28 mouse cellular contexts compared by ENCODE assay signal in genomic region chr19:37988156-37988555, GRCm38 (mm10). TPM values are rescaled to one million over a fixed set of nuclear protein-coding genes. Genes with fewer than 3 reads are reported as not detected.
A peak's percentile ranks its signal among the peaks of the same experiment; 100 is the strongest.
DNase-seq lines count a peak whose midpoint lies in the region; ATAC-seq lines count a peak whose summit lies in the region.
"Had no signal": no experiment of that assay in that cellular context is flagged by ENCODE, and none has a peak within 500 bp of the region (broad histone marks: within the 10 kb centered on the region; RNA-seq: fewer than 3 reads in every experiment).

No protein-coding gene starts in this region.

- 83% methylated on average over 4 of the region's 4 CpGs for WGBS in forebrain, embryonic 13.5 days
- WGBS in kidney, embryonic 16.5 days: 89% methylated on average over 4 of the region's 4 CpGs

- ATAC-seq in forebrain, embryonic 13.5 days: no peak
- no peak for ATAC-seq in kidney, embryonic 16.5 days (ENCODE audit: low FRiP score, low TSS enrichment)
- ATAC-seq: CD4-positive, CD25-positive, alpha-beta regulatory T cell, adult 4 months; hindbrain, postnatal 0 days; intestine, embryonic 16.5 days; liver, postnatal 0 days; lung, postnatal 0 days; midbrain, embryonic 15.5 days; Patski had no signal

- peaks cover 13% of the 10 kb centered on the region; the same call in 1 of the 2 replicates for H3K4me1 ChIP-seq in forebrain, embryonic 13.5 days
- no peaks in the 10 kb centered on the region for H3K4me1 ChIP-seq in kidney, embryonic 16.5 days (ENCODE audit: insufficient read depth, low read length)
- H3K4me1 ChIP-seq: embryonic facial prominence, embryonic 15.5 days; limb, embryonic 12.5 days had no signal

- H3K36me3 ChIP-seq in forebrain, embryonic 13.5 days (ENCODE audit: poor library complexity, severe bottlenecking): no peaks in the 10 kb centered on the region
- H3K36me3 ChIP-seq in kidney, embryonic 16.5 days (ENCODE audit: insufficient read depth, low read length): 0 out of 2 replicates have a peak, but pooled peaks cover 5% of the 10 kb centered on the region
- H3K36me3 ChIP-seq: embryonic facial prominence, embryonic 15.5 days; limb, embryonic 12.5 days; midbrain, embryonic 15.5 days; neural tube, embryonic 13.5 days had no signal

- H3K27ac ChIP-seq in forebrain, embryonic 13.5 days: no peak overlapping the region
- no peak overlapping the region for H3K27ac ChIP-seq in kidney, embryonic 16.5 days (ENCODE audit: low read length)
- H3K27ac ChIP-seq: embryonic facial prominence, embryonic 15.5 days; gastrocnemius, adult 2 months; hindbrain, postnatal 0 days; limb, embryonic 12.5 days; macrophage; midbrain, embryonic 15.5 days; neural tube, embryonic 13.5 days; stomach, postnatal 0 days had no signal

- H3K4me3 ChIP-seq in forebrain, embryonic 13.5 days: no peak overlapping the region
- no peak overlapping the region for H3K4me3 ChIP-seq in kidney, embryonic 16.5 days (ENCODE audit: low read length)
- H3K4me3 ChIP-seq: embryonic facial prominence, embryonic 15.5 days; gastrocnemius, adult 2 months; limb, embryonic 12.5 days; midbrain, embryonic 15.5 days; myocyte; neural tube, embryonic 13.5 days had no signal

- DNase-seq in cerebellum, adult 9-11 months: peak; percentile 25
- no peak for DNase-seq in cerebellum, postnatal 36 days
- peak; percentile 27 to 46 for DNase-seq in layer of hippocampus, adult 8-10 months (ENCODE audit: low spot score in 2 of 2)
- DNase-seq in layer of hippocampus, postnatal 10 days (ENCODE audit: low spot score in 2 of 2): no peak
- DNase-seq in brain, adult 2 months (ENCODE audit: low read depth, low spot score): peak; percentile 89
- peak; percentile 86 for DNase-seq in layer of hippocampus, adult 9-11 months
- DNase-seq: adrenal gland, adult 2 months; cerebellum, postnatal 25 days; gastrocnemius, adult 2 months; heart, postnatal 14 days; liver, postnatal 0 days; right cerebral cortex, postnatal 14 days had no signal

- H3K27me3 ChIP-seq in forebrain, embryonic 13.5 days: no peaks in the 10 kb centered on the region
- no peaks in the 10 kb centered on the region for H3K27me3 ChIP-seq in kidney, embryonic 16.5 days (ENCODE audit: insufficient read depth, low read length)
- H3K27me3 ChIP-seq: embryonic facial prominence, embryonic 15.5 days; limb, embryonic 12.5 days; midbrain, embryonic 15.5 days; neural tube, embryonic 13.5 days; Patski had no signal

- H3K9me3 ChIP-seq in forebrain, embryonic 13.5 days (replicated peaks): no peaks in the 10 kb centered on the region
- no peaks in the 10 kb centered on the region for H3K9me3 ChIP-seq in kidney, embryonic 16.5 days (ENCODE audit: low read length)
- H3K9me3 ChIP-seq: embryonic facial prominence, embryonic 15.5 days; limb, embryonic 12.5 days; midbrain, embryonic 15.5 days; neural tube, embryonic 13.5 days had no signal

- no peak overlapping the region for H3K9ac ChIP-seq in forebrain, embryonic 13.5 days
- H3K9ac ChIP-seq in kidney, embryonic 16.5 days (replicated peaks; ENCODE audit: low read length): no peak overlapping the region
- H3K9ac ChIP-seq: embryonic facial prominence, embryonic 15.5 days; limb, embryonic 12.5 days; liver, postnatal 0 days; midbrain, embryonic 15.5 days; neural tube, embryonic 13.5 days had no signal

- H3K4me2 ChIP-seq in forebrain, embryonic 13.5 days: no peak overlapping the region
- no peak overlapping the region for H3K4me2 ChIP-seq in kidney, embryonic 16.5 days (replicated peaks; ENCODE audit: low read depth, low read length)
- H3K4me2 ChIP-seq: embryonic facial prominence, embryonic 15.5 days; heart, embryonic 11.5 days; limb, embryonic 12.5 days; liver, embryonic 11.5 days; midbrain, embryonic 15.5 days; neural tube, embryonic 13.5 days had no signal

RNA-seq across cellular contexts. Expression of gene Myof, which starts 55.2 kb away (rescaled TPM):
- 1 to 10 TPM; 6.5 to 8.2 (median 6.7) TPM for total RNA-seq in layer of hippocampus, adult 8-10 months (2022)
- total RNA-seq in layer of hippocampus, postnatal 10 days (2021): 1 to 10 TPM; 6.6 to 8.0 TPM
- 0.63 and 1.0 TPM in 2 replicates for polyA plus RNA-seq in forebrain, embryonic 13.5 days (2015; fragmentation: Nextera tagmentation; extraction: Ambion mirVana)
- polyA plus RNA-seq in kidney, embryonic 16.5 days (2015; fragmentation: Nextera tagmentation; extraction: Ambion mirVana): 20.9 and 21.0 TPM in 2 replicates

Comparison
In these comparisons a context has a peak if more than half of its experiments do, and no peak if none do; other contexts are left out.
1. DNase-seq: peak in cerebellum, adult 9-11 months (single experiment), layer of hippocampus, adult 8-10 months (2 of 2), brain, adult 2 months (single experiment) and layer of hippocampus, adult 9-11 months (single experiment); none in cerebellum, postnatal 36 days (0 of 2) and layer of hippocampus, postnatal 10 days (0 of 2).